Mouse (Mus musculus) kidney, embryonic 16.5 days (tissue): ENCODE results near the gene 2810408A11Rik. TPM values are rescaled to one million over a fixed set of nuclear protein-coding genes. Genes with fewer than 3 reads are reported as not detected.

Experiments
- ATAC-seq: fragments of 200-750 bp; cut with Nextera tagmentation; 2 replicates; pipeline ENCODE4 v1.8.0; 2017; ENCODE audit warnings: moderate TSS enrichment; ENCODE audit not compliant: low FRiP score, low TSS enrichment
- H3K27ac ChIP-seq: fragments of 300-500 bp; sonication (generic); 2 replicates; pipeline ENCODE4 v1.5.1; 2014; ENCODE audit warnings: low read length
- H3K27me3 ChIP-seq: fragments of 300-500 bp; sonication (generic); 2 replicates; pipeline ENCODE4 v1.6.1; 2014; ENCODE audit warnings: low read length, control low read depth, mixed read lengths; ENCODE audit not compliant: insufficient read depth
- H3K36me3 ChIP-seq: fragments of 300-500 bp; sonication (generic); 2 replicates; pipeline ENCODE4 v1.6.1; 2014; ENCODE audit warnings: low read length, control low read depth, mixed read lengths; ENCODE audit not compliant: insufficient read depth
- H3K4me1 ChIP-seq: fragments of 300-500 bp; sonication (generic); 2 replicates; pipeline ENCODE4 v1.6.1; 2014; ENCODE audit warnings: low read length, control low read depth, mixed read lengths; ENCODE audit not compliant: insufficient read depth
- H3K4me2 ChIP-seq: fragments of 300-500 bp; sonication (generic); replicated peaks from 2 replicates; pipeline ENCODE4 v1.6.1; 2014; ENCODE audit warnings: low read depth, low read length
- H3K4me3 ChIP-seq: fragments of 300-500 bp; sonication (generic); 2 replicates; pipeline ENCODE4 v1.5.1; 2014; ENCODE audit warnings: mild to moderate bottlenecking, low read length
- H3K9ac ChIP-seq: fragments of 300-500 bp; sonication (generic); replicated peaks from 2 replicates; pipeline ENCODE4 v1.6.1; 2014; ENCODE audit warnings: low read length
- H3K9me3 ChIP-seq: fragments of 300-500 bp; sonication (generic); 2 replicates; pipeline ENCODE4 v1.6.1; 2016; ENCODE audit warnings: low read length, control low read depth
- WGBS: fragments of 180-500 bp; shearing (Covaris S2); extraction: QIAGEN DNeasy Blood & Tissue Kit; methylation state at CpG from one replicate; pipeline ENCODE4 v1.1.7; 2014; 5-methylcytosine and 5-hydroxymethylcytosine counted together
- polyA plus RNA-seq: library from polyadenylated mRNA; unstranded; fragments of >200 nt; fragmentation: Nextera tagmentation; extraction: Ambion mirVana; gene quantifications from 2 replicates; pipeline ENCODE4 v1.2.1, GENCODE M21; 2015

Gene 2810408A11Rik
- polyA plus RNA-seq, 1 experiment from 2014 or later: 12.8 TPM

DNA sequence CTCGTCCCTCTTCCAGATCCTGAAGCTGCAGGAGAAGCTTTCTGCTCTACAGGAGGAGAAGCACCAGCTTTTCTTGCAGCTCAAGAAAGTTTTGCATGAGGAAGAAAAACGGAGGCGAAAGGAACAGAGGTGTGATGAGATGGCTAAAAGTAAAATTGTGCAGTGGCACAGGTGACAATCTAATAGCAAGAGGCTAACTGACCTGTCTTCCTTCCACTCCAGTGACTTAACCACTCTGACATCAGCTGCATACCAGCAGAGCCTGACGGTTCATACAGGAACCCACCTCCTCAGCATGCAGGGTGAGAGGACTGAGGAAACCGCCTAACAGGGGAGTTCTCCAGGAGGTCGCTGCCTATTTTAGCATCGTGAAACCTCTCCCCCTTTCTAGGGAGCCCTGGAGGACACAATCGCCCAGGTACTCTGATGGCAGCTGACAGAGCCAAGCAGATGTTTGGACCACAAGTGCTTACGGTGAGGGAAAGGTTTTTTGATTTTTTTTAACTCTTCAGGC lies 14.2 kb upstream of the 2810408A11Rik start:
- Histone ChIP-seq H3K36me3 (peaks cover 67% of the 10 kb centered on the region), H3K9me3 (no peaks in the 10 kb centered on the region), H3K4me3 (peak overlapping the region; percentile 88), H3K4me2 (peak overlapping the region; percentile 79), H3K9ac (peak overlapping the region; percentile 83; the same call in 1 of the 2 replicates), H3K27ac (0 out of 2 replicates have a peak overlapping the region, but pooled peaks have one; percentile 78), H3K27me3 (no peaks in the 10 kb centered on the region), H3K4me1 (peaks cover 40% of the 10 kb centered on the region)
- no peak for ATAC-seq
- WGBS: 36% methylated on average over 9 of the region's 9 CpGs

DNA sequence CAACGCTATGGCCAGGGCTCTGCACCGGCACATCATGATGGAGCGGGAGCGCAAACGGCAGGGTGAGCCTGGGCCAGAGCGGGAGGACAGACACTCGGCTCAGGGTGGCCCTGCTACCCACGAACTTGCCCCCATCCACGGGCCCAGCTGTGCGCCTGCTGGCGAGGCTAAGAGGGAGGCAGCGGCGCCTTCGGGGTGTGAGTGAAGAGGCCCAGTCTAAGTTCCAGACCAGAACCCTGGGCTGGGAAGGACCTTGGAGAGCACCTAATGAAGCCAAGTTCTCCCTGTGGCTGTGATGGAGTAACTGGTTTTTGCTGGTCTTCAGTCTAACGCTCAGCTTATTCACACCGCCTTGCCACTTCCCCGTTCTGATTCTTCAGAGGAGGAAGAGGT lies 13.6 kb upstream of the 2810408A11Rik start:
- Histone ChIP-seq H3K36me3 (peaks cover 72% of the 10 kb centered on the region), H3K27me3 (no peaks in the 10 kb centered on the region), H3K9me3 (no peaks in the 10 kb centered on the region), H3K4me3 (peak overlapping the region; percentile 88), H3K9ac (peak overlapping the region; percentile 83), H3K4me2 (peak overlapping the region; percentile 79), H3K4me1 (peaks cover 37% of the 10 kb centered on the region), H3K27ac (peak overlapping the region; percentile 78)
- under 1% methylated on average over 17 of the region's 17 CpGs for WGBS
- no peak for ATAC-seq

DNA sequence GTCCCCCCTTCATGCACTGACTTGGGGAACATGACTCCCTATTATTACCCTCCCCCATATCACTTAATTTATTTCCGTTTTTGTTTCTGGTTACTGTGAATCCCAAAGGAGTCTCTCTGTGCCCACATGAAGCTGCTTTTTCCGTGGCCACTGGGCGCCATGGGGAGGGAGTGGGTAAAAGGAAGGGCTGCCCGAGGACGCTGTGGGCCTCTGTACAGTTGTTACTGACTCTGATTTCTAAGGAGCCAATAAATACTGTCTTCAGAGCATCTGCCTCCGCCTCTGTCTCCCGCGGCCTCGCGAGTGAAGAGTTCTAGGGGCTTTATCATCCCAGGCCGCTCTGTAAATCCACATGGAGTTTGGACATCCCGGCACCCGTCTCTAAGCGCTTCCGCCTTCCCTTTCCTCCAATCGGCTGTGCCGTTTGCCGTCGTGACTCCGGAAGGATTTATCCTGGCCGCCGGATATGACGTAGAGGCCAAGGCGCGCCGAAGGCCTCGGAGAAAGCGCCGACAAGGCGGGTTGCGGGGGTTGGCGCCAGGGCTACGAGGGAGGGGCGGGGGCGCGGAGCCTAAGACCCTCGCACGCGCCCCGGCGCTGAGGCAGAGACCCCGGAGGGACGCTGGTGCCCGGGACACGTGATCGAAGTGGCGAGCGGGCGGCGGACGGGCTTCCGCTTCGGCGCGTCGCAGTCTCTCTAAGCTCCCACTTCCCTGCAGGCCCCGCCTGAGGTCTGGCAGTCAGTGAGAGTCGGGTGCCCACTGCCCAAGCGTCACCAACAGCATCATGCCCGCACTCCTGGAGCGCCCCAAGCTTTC lies 13.0 kb upstream of the 2810408A11Rik start, which contains the start of gene Gps2:
Gene Gps2, plus strand, starts transcription at position 335 of the 818 bp plus-strand sequence.
- Histone ChIP-seq H3K27ac (peak within 1 kb of the TSS; percentile 78), H3K27me3 (no peaks in the 10 kb centered on the region), H3K4me1 (peaks cover 32% of the 10 kb centered on the region), H3K4me3 (peak within 1 kb of the TSS; percentile 88), H3K4me2 (peak within 1 kb of the TSS; percentile 79), H3K36me3 (peaks cover 75% of the 10 kb centered on the region), H3K9me3 (no peaks in the 10 kb centered on the region), H3K9ac (peak within 1 kb of the TSS; percentile 83)
- under 1% methylated on average over 61 of the region's 61 CpGs for WGBS
- ATAC-seq: peak; percentile 87

DNA sequence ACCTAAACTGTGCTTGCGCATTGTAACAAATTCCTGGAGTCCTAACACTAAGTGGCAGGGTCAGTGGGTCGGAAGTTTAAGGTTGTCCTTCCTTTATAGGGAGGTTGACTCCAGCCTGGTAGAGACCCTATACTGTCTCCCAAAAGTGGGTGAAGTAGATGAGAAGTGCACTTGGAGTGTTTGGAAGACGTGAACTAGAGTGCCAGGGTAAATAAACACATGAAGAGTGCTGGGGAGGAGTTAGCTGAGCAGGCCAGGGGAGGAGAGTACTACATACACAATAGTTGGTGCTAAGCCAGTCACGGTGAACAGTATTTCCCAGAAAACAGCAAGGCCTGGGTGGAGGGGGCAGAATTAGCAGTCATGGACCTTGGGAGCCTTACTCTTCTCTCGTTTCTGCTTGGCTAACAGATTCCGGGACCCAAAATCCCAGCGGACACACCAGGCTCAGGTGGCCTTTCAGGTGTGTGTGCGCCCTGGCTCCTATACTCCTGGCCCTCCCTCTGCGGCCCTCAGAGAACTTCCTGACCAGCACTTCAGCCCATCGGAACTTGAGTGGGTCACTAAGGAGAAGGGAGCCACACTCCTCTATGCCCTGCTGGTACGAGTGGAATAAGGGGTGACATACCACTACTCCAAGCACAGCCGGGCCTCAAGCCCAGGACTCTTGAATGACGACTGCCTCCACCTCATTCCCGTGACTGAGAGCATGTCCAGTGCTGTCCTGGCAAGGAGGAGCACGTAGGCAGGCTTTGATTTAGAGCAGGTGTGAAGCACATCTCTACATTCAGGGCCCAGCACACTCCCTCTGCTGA lies 12.1 kb upstream of the 2810408A11Rik start:
- no peak for ATAC-seq
- 76% methylated on average over 15 of the region's 15 CpGs for WGBS
- Histone ChIP-seq H3K9me3 (no peaks in the 10 kb centered on the region), H3K4me3 (peak overlapping the region; percentile 88), H3K9ac (no peak overlapping the region; the same call in 1 of the 2 replicates), H3K4me2 (peak overlapping the region; percentile 79), H3K36me3 (peaks cover 77% of the 10 kb centered on the region), H3K27ac (no peak overlapping the region), H3K27me3 (no peaks in the 10 kb centered on the region), H3K4me1 (peaks cover 26% of the 10 kb centered on the region)

DNA sequence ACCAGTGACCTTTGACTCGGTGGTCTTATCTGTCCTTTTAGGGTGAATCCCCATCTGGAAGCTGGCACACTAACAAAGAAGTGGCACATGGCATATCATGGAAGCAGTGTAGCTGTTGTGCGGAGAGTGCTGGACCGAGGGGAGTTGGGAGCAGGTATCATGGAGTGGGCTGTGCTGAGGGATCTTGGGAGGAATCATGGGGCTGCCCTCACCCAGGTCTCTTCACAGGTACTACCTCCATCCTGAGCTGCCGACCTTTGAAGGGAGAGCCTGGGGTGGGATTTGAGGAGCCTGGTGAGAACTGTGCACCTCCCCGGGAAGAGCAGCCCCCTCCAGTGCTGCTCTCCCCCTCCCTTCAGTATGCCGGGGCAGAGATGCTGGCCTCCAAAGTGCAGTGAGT lies 10.9 kb upstream of the 2810408A11Rik start:
- no peaks in the 10 kb centered on the region for H3K27me3 ChIP-seq
- H3K4me1 ChIP-seq: peaks cover 26% of the 10 kb centered on the region
- no peak overlapping the region for H3K27ac ChIP-seq
- 87% methylated on average over 6 of the region's 6 CpGs for WGBS
- no peak overlapping the region for H3K9ac ChIP-seq
- no peaks in the 10 kb centered on the region for H3K9me3 ChIP-seq
- no peak overlapping the region for H3K4me3 ChIP-seq
- peaks cover 77% of the 10 kb centered on the region for H3K36me3 ChIP-seq
- no peak overlapping the region for H3K4me2 ChIP-seq
- no peak for ATAC-seq

DNA sequence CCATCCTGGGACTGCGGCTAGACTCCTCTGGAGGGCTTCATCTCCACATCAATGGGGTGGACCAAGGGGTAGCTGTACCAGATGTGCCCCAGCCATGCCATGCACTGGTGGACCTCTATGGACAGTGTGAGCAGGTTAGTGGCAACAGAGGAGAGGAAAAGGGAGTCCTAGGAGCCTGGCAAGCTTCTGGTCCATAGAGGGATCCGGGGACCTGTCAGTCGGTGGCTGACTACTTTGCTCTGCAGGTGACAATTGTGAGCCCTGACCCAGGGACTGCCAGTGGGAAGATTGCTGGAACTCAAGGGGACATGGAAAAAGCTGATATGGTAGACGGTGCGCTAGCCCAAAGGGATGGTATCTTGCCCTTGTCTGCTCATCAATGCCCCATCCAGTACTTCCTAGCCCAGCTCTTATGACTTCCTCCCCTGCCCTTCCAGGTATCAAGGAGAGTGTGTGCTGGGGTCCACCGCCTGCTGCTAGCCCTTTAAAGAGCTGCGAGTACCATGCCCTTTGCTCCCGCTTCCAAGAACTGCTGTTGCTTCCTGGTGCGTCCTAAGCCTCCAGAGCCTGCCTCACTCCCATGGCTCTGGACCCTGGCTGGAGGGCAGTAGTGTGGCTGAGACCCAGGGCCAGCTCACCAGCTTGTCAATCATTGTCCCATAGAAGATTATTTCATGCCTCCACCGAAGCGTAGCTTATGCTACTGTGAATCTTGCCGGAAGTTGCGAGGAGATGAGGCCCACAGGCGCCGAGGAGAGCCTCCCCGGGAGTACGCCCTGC lies 10.2 kb upstream of the 2810408A11Rik start:
- no peaks in the 10 kb centered on the region for H3K27me3 ChIP-seq
- H3K4me2 ChIP-seq: no peak overlapping the region
- 91% methylated on average over 17 of the region's 17 CpGs for WGBS
- peaks cover 82% of the 10 kb centered on the region for H3K36me3 ChIP-seq
- H3K27ac ChIP-seq: no peak overlapping the region
- H3K4me3 ChIP-seq: no peak overlapping the region
- no peak overlapping the region for H3K9ac ChIP-seq
- H3K4me1 ChIP-seq: peaks cover 22% of the 10 kb centered on the region
- no peak for ATAC-seq
- H3K9me3 ChIP-seq: no peaks in the 10 kb centered on the region

DNA sequence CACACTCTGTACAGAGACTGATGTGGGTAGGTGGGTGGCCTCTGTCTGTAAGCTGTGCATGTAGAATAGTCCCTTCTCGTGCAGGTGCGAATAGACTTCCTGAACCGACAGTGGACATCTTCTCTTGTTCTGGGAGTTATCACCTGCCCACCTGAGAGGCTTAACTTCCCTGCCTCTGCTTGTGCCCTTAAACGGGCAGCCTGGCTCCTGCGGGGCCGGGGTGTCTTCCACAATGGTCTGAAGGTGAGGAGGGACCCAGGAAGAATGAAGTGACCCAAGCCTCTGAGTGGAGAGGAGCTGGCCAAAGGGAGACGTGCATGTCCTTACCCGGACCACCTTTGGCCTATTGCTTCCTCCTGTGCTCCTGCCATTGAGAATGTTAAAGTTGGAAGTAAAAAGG lies 9.4 kb upstream of the 2810408A11Rik start:
- no peak for ATAC-seq
- H3K36me3 ChIP-seq: peaks cover 82% of the 10 kb centered on the region
- no peaks in the 10 kb centered on the region for H3K27me3 ChIP-seq
- WGBS: 89% methylated on average over 8 of the region's 8 CpGs
- no peaks in the 10 kb centered on the region for H3K9me3 ChIP-seq
- no peak overlapping the region for H3K9ac ChIP-seq
- H3K4me2 ChIP-seq: no peak overlapping the region
- peaks cover 14% of the 10 kb centered on the region for H3K4me1 ChIP-seq
- H3K27ac ChIP-seq: no peak overlapping the region
- H3K4me3 ChIP-seq: no peak overlapping the region

DNA sequence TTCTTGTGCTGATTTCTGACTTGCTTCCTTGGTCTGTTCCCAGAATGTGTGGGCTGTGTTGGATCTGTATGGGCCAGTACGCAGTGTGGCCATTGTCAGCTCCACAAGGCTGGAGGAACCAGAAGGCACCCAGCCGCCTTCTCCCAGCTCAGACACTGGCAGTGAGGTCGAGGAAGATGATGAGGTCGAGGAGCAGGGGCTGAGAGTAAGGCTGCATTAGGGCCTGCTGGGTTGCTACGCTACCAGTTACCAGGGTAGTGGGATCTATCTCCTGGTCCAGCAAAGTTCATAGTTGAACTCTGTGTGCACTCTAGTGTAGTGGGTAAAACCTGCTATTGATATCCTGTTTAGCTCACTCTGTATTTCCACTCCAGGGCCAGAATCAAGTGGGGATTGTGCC lies 8.4 kb upstream of the 2810408A11Rik start:
- Histone ChIP-seq H3K4me3 (no peak overlapping the region), H3K36me3 (peaks cover 87% of the 10 kb centered on the region), H3K27ac (no peak overlapping the region), H3K4me1 (peaks cover 7% of the 10 kb centered on the region), H3K4me2 (no peak overlapping the region), H3K9ac (no peak overlapping the region), H3K27me3 (no peaks in the 10 kb centered on the region), H3K9me3 (no peaks in the 10 kb centered on the region)
- ATAC-seq: no peak
- 91% methylated on average over 5 of the region's 5 CpGs for WGBS

DNA sequence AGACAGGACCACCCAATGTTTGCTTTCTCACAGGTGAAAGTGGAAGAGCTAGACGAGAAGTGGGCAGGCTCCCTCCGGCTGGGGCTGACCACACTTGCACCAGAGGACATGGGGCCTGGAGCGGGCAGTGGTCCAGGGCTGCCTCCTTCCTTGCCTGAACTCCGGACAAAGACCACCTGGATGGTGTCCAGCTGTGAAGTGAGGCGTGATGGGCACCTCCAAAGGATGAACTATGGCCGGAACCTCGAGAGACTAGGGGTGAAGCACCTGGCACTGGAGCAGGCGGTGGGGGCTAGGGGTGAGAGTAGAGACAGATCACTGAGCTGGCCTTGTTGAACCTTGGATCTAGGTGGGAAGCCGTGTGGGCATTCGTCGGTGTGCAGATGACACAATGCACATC lies 7.9 kb upstream of the 2810408A11Rik start:
- no peak for ATAC-seq
- Histone ChIP-seq H3K27ac (no peak overlapping the region), H3K9me3 (no peaks in the 10 kb centered on the region), H3K4me2 (no peak overlapping the region), H3K4me3 (no peak overlapping the region), H3K36me3 (peaks cover 92% of the 10 kb centered on the region), H3K27me3 (no peaks in the 10 kb centered on the region), H3K4me1 (peaks cover 7% of the 10 kb centered on the region), H3K9ac (no peak overlapping the region)
- 87% methylated on average over 11 of the region's 11 CpGs for WGBS
